Mouse (Mus musculus): ENCODE measurements around the gene Slc35c1. TPM values are rescaled to one million over a fixed set of nuclear protein-coding genes. Genes with fewer than 3 reads are reported as not detected.

The Slc35c1 gene
- polyA plus RNA-seq, 1 experiment from 2014 or later: 8.6 TPM

GRCm38 (mm10) chr2:92493656-92494390 is 33.5 kb upstream of the Slc35c1 start:
- Histone ChIP-seq H3K36me3 (ENCODE audit: control insufficient read depth, insufficient read depth, low read length) (no peaks in the 10 kb centered on the region), H3K4me3 (ENCODE audit: low read depth, low read length) (no peak overlapping the region), H3K9ac (ENCODE audit: low read depth, low read length) (no peak overlapping the region), H3K4me1 (ENCODE audit: control insufficient read depth, insufficient read depth, low read length) (peaks cover 7% of the 10 kb centered on the region), H3K27me3 (ENCODE audit: control insufficient read depth, insufficient read depth, low read length) (peaks cover 3% of the 10 kb centered on the region; the same call in 1 of the 2 replicates), H3K4me2 (no peak overlapping the region), H3K27ac (ENCODE audit: low read depth, low read length) (no peak overlapping the region), H3K9me3 (replicated peaks; ENCODE audit: control insufficient read depth, low read length) (no peaks in the 10 kb centered on the region)
- ATAC-seq (replicated peaks; ENCODE audit: insufficient number of reproducible peaks, low FRiP score, low TSS enrichment): no peak
- WGBS (ENCODE audit: insufficient replicate concordance): 73% methylated on average over 15 of the region's 15 CpGs

GRCm38 (mm10) chr2:92491950-92492501 is 31.7 kb upstream of the Slc35c1 start:
- no peak; the same call in 1 of the 2 replicates for ATAC-seq (replicated peaks; ENCODE audit: insufficient number of reproducible peaks, low FRiP score, low TSS enrichment)
- no peak overlapping the region; the same call in 1 of the 2 replicates for H3K4me2 ChIP-seq
- 39% methylated on average over 12 of the region's 12 CpGs for WGBS (ENCODE audit: insufficient replicate concordance)
- no peak overlapping the region for H3K9ac ChIP-seq (ENCODE audit: low read depth, low read length)
- H3K36me3 ChIP-seq (ENCODE audit: control insufficient read depth, insufficient read depth, low read length): no peaks in the 10 kb centered on the region
- no peak overlapping the region for H3K27ac ChIP-seq (ENCODE audit: low read depth, low read length)
- peaks cover 7% of the 10 kb centered on the region for H3K4me1 ChIP-seq (ENCODE audit: control insufficient read depth, insufficient read depth, low read length)
- H3K4me3 ChIP-seq (ENCODE audit: low read depth, low read length): no peak overlapping the region
- peaks cover 8% of the 10 kb centered on the region for H3K27me3 ChIP-seq (ENCODE audit: control insufficient read depth, insufficient read depth, low read length)
- no peaks in the 10 kb centered on the region for H3K9me3 ChIP-seq (replicated peaks; ENCODE audit: control insufficient read depth, low read length)

GRCm38 (mm10) chr2:92490541-92490940 is 30.2 kb upstream of the Slc35c1 start:
- ATAC-seq (replicated peaks; ENCODE audit: insufficient number of reproducible peaks, low FRiP score, low TSS enrichment): no peak
- peaks cover 13% of the 10 kb centered on the region for H3K4me1 ChIP-seq (ENCODE audit: control insufficient read depth, insufficient read depth, low read length)
- no peak overlapping the region for H3K4me2 ChIP-seq
- no peak overlapping the region for H3K27ac ChIP-seq (ENCODE audit: low read depth, low read length)
- no peak overlapping the region for H3K4me3 ChIP-seq (ENCODE audit: low read depth, low read length)
- H3K27me3 ChIP-seq (ENCODE audit: control insufficient read depth, insufficient read depth, low read length): peaks cover 14% of the 10 kb centered on the region
- H3K9ac ChIP-seq (ENCODE audit: low read depth, low read length): no peak overlapping the region
- no peaks in the 10 kb centered on the region for H3K36me3 ChIP-seq (ENCODE audit: control insufficient read depth, insufficient read depth, low read length)
- 76% methylated on average over 10 of the region's 10 CpGs for WGBS (ENCODE audit: insufficient replicate concordance)
- H3K9me3 ChIP-seq (replicated peaks; ENCODE audit: control insufficient read depth, low read length): no peaks in the 10 kb centered on the region

- Histone ChIP-seq H3K36me3 (ENCODE audit: control insufficient read depth, insufficient read depth, low read length) (no peaks in the 10 kb centered on the region), H3K27ac (ENCODE audit: low read depth, low read length) (no peak overlapping the region), H3K4me1 (ENCODE audit: control insufficient read depth, insufficient read depth, low read length) (peaks cover 13% of the 10 kb centered on the region), H3K27me3 (ENCODE audit: control insufficient read depth, insufficient read depth, low read length) (peaks cover 36% of the 10 kb centered on the region), H3K4me2 (no peak overlapping the region), H3K9me3 (replicated peaks; ENCODE audit: control insufficient read depth, low read length) (no peaks in the 10 kb centered on the region), H3K4me3 (ENCODE audit: low read depth, low read length) (no peak overlapping the region), H3K9ac (ENCODE audit: low read depth, low read length) (no peak overlapping the region)
- WGBS (ENCODE audit: insufficient replicate concordance): 62% methylated on average over 8 of the region's 8 CpGs
- ATAC-seq (replicated peaks; ENCODE audit: insufficient number of reproducible peaks, low FRiP score, low TSS enrichment): no peak
These were observed 27.5 kb upstream of the Slc35c1 start for GRCm38 (mm10) chr2:92487791-92488190.

GRCm38 (mm10) chr2:92486911-92487310 is 26.6 kb upstream of the Slc35c1 start:
- H3K9me3 ChIP-seq (replicated peaks; ENCODE audit: control insufficient read depth, low read length): no peaks in the 10 kb centered on the region
- no peak for ATAC-seq (replicated peaks; ENCODE audit: insufficient number of reproducible peaks, low FRiP score, low TSS enrichment)
- no peak overlapping the region for H3K4me2 ChIP-seq
- H3K4me1 ChIP-seq (ENCODE audit: control insufficient read depth, insufficient read depth, low read length): peaks cover 11% of the 10 kb centered on the region
- H3K27me3 ChIP-seq (ENCODE audit: control insufficient read depth, insufficient read depth, low read length): peaks cover 38% of the 10 kb centered on the region
- no peak overlapping the region for H3K9ac ChIP-seq (ENCODE audit: low read depth, low read length)
- H3K36me3 ChIP-seq (ENCODE audit: control insufficient read depth, insufficient read depth, low read length): no peaks in the 10 kb centered on the region
- H3K4me3 ChIP-seq (ENCODE audit: low read depth, low read length): no peak overlapping the region
- H3K27ac ChIP-seq (ENCODE audit: low read depth, low read length): no peak overlapping the region
- WGBS (ENCODE audit: insufficient replicate concordance): 43% methylated on average over 2 of the region's 2 CpGs

- peaks cover 41% of the 10 kb centered on the region for H3K27me3 ChIP-seq (ENCODE audit: control insufficient read depth, insufficient read depth, low read length)
These were observed 26.1 kb upstream of the Slc35c1 start for GRCm38 (mm10) chr2:92486403-92486802.

GRCm38 (mm10) chr2:92485640-92486295 is 25.4 kb upstream of the Slc35c1 start:
- Histone ChIP-seq H3K9me3 (replicated peaks; ENCODE audit: control insufficient read depth, low read length) (no peaks in the 10 kb centered on the region), H3K9ac (ENCODE audit: low read depth, low read length) (no peak overlapping the region), H3K27me3 (ENCODE audit: control insufficient read depth, insufficient read depth, low read length) (peaks cover 41% of the 10 kb centered on the region), H3K4me3 (ENCODE audit: low read depth, low read length) (no peak overlapping the region), H3K27ac (ENCODE audit: low read depth, low read length) (no peak overlapping the region), H3K4me1 (ENCODE audit: control insufficient read depth, insufficient read depth, low read length) (peaks cover 6% of the 10 kb centered on the region; the same call in 1 of the 2 replicates), H3K4me2 (peak overlapping the region; percentile 32), H3K36me3 (ENCODE audit: control insufficient read depth, insufficient read depth, low read length) (no peaks in the 10 kb centered on the region)
- WGBS (ENCODE audit: insufficient replicate concordance): 8% methylated on average over 15 of the region's 15 CpGs
- ATAC-seq (replicated peaks; ENCODE audit: insufficient number of reproducible peaks, low FRiP score, low TSS enrichment): no peak

More at GRCm38 (mm10) chr2:92486403-92486802, 26.1 kb upstream of the Slc35c1 start:
- WGBS (ENCODE audit: insufficient replicate concordance): 2% methylated on average over 11 of the region's 11 CpGs
- H3K4me3 ChIP-seq (ENCODE audit: low read depth, low read length): no peak overlapping the region
- peaks cover 6% of the 10 kb centered on the region for H3K4me1 ChIP-seq (ENCODE audit: control insufficient read depth, insufficient read depth, low read length)
- ATAC-seq (replicated peaks; ENCODE audit: insufficient number of reproducible peaks, low FRiP score, low TSS enrichment): no peak
- H3K9ac ChIP-seq (ENCODE audit: low read depth, low read length): no peak overlapping the region
- H3K9me3 ChIP-seq (replicated peaks; ENCODE audit: control insufficient read depth, low read length): no peaks in the 10 kb centered on the region
- H3K4me2 ChIP-seq: peak overlapping the region; percentile 32
- H3K36me3 ChIP-seq (ENCODE audit: control insufficient read depth, insufficient read depth, low read length): no peaks in the 10 kb centered on the region
- H3K27ac ChIP-seq (ENCODE audit: low read depth, low read length): no peak overlapping the region

GRCm38 (mm10) chr2:92484256-92485025 is 24.1 kb upstream of the Slc35c1 start:
- H3K9me3 ChIP-seq (replicated peaks; ENCODE audit: control insufficient read depth, low read length): no peaks in the 10 kb centered on the region
- H3K4me1 ChIP-seq (ENCODE audit: control insufficient read depth, insufficient read depth, low read length): peaks cover 6% of the 10 kb centered on the region; the same call in 1 of the 2 replicates
- peak overlapping the region; percentile 29 for H3K4me3 ChIP-seq (ENCODE audit: low read depth, low read length)
- peak overlapping the region; percentile 50 for H3K4me2 ChIP-seq
- WGBS (ENCODE audit: insufficient replicate concordance): 27% methylated on average over 23 of the region's 23 CpGs
- no peak overlapping the region for H3K27ac ChIP-seq (ENCODE audit: low read depth, low read length)
- peaks cover 41% of the 10 kb centered on the region for H3K27me3 ChIP-seq (ENCODE audit: control insufficient read depth, insufficient read depth, low read length)
- no peak for ATAC-seq (replicated peaks; ENCODE audit: insufficient number of reproducible peaks, low FRiP score, low TSS enrichment)
- H3K36me3 ChIP-seq (ENCODE audit: control insufficient read depth, insufficient read depth, low read length): no peaks in the 10 kb centered on the region
- H3K9ac ChIP-seq (ENCODE audit: low read depth, low read length): no peak overlapping the region

All from heart, embryonic 11.5 days (tissue).